Mouse (Mus musculus): ENCODE data around the gene Wdr20. TPM values are rescaled to one million over a fixed set of nuclear protein-coding genes. Genes with fewer than 3 reads are reported as not detected.
"Not testable (repeated sequence)": the region's sequence is repeated elsewhere in the genome, so short reads cannot be mapped to it uniquely, and the experiment has no call there.

Gene Wdr20
- polyA plus RNA-seq, 2 experiments: 20.4 to 27.9 TPM

GRCm38 (mm10) chr12:110716004-110716403, 21.7 kb upstream of the Wdr20 start:
- DNase-seq (ENCODE audit: low spot score): no peak
- TF ChIP-seq POLR2A (IDR thresholded peaks at IDR 0.05; ENCODE audit: borderline replicate concordance, extremely low read depth, insufficient read depth, insufficient read length): no peak
- no peak for ATAC-seq (ENCODE audit: low FRiP score, low read depth)

GRCm38 (mm10) chr12:110725051-110725450, 12.7 kb upstream of the Wdr20 start:
- no peak for TF ChIP-seq POLR2A (IDR thresholded peaks at IDR 0.05; ENCODE audit: borderline replicate concordance, extremely low read depth, insufficient read depth, insufficient read length)
- H3K4me2 ChIP-seq (replicated peaks; ENCODE audit: low read depth, low read length, severe bottlenecking): no peak overlapping the region
- ATAC-seq (ENCODE audit: low FRiP score, low read depth): no peak

More at GRCm38 (mm10) chr12:110716004-110716403, 21.7 kb upstream of the Wdr20 start:
- Histone ChIP-seq H3K27me3 (ENCODE audit: control insufficient read depth, insufficient read depth, low read length) (no peaks in the 10 kb centered on the region), H3K9ac (ENCODE audit: low read depth, low read length, severe bottlenecking) (no peak overlapping the region), H3K9me3 (ENCODE audit: control insufficient read depth, low read length) (no peaks in the 10 kb centered on the region), H3K4me1 (ENCODE audit: control insufficient read depth, insufficient read depth, low read length) (no peaks in the 10 kb centered on the region), H3K27ac (replicated peaks; ENCODE audit: low read depth, low read length) (no peak overlapping the region), H3K4me3 (replicated peaks; ENCODE audit: low read length) (no peak overlapping the region), H3K4me2 (replicated peaks; ENCODE audit: low read depth, low read length, severe bottlenecking) (no peak overlapping the region), H3K36me3 (ENCODE audit: control insufficient read depth, insufficient read depth, low read length) (no peaks in the 10 kb centered on the region)
- 21% methylated on average over 5 of the region's 5 CpGs for WGBS

GRCm38 (mm10) chr12:110725489-110725888, 12.3 kb upstream of the Wdr20 start:
- Histone ChIP-seq H3K4me3 (replicated peaks; ENCODE audit: low read length) (no peak overlapping the region), H3K9ac (ENCODE audit: low read depth, low read length, severe bottlenecking) (no peak overlapping the region), H3K27me3 (ENCODE audit: control insufficient read depth, insufficient read depth, low read length) (no peaks in the 10 kb centered on the region), H3K27ac (replicated peaks; ENCODE audit: low read depth, low read length) (no peak overlapping the region), H3K9me3 (ENCODE audit: control insufficient read depth, low read length) (no peaks in the 10 kb centered on the region), H3K4me1 (ENCODE audit: control insufficient read depth, insufficient read depth, low read length) (no peaks in the 10 kb centered on the region), H3K4me2 (replicated peaks; ENCODE audit: low read depth, low read length, severe bottlenecking) (no peak overlapping the region), H3K36me3 (ENCODE audit: control insufficient read depth, insufficient read depth, low read length) (no peaks in the 10 kb centered on the region)
- DNase-seq (ENCODE audit: low spot score): no peak
- ATAC-seq (ENCODE audit: low FRiP score, low read depth): no peak
- WGBS: 83% methylated on average over 5 of the region's 5 CpGs
- no peak for TF ChIP-seq POLR2A (IDR thresholded peaks at IDR 0.05; ENCODE audit: borderline replicate concordance, extremely low read depth, insufficient read depth, insufficient read length)

More at GRCm38 (mm10) chr12:110725051-110725450, 12.7 kb upstream of the Wdr20 start:
- WGBS: 95% methylated on average over 5 of the region's 5 CpGs
- Histone ChIP-seq H3K9ac (ENCODE audit: low read depth, low read length, severe bottlenecking) (no peak overlapping the region), H3K4me1 (ENCODE audit: control insufficient read depth, insufficient read depth, low read length) (no peaks in the 10 kb centered on the region), H3K27ac (replicated peaks; ENCODE audit: low read depth, low read length) (no peak overlapping the region), H3K27me3 (ENCODE audit: control insufficient read depth, insufficient read depth, low read length) (no peaks in the 10 kb centered on the region), H3K4me3 (replicated peaks; ENCODE audit: low read length) (no peak overlapping the region), H3K9me3 (ENCODE audit: control insufficient read depth, low read length) (no peaks in the 10 kb centered on the region), H3K36me3 (ENCODE audit: control insufficient read depth, insufficient read depth, low read length) (no peaks in the 10 kb centered on the region)
- DNase-seq (ENCODE audit: low spot score): no peak

DNA sequence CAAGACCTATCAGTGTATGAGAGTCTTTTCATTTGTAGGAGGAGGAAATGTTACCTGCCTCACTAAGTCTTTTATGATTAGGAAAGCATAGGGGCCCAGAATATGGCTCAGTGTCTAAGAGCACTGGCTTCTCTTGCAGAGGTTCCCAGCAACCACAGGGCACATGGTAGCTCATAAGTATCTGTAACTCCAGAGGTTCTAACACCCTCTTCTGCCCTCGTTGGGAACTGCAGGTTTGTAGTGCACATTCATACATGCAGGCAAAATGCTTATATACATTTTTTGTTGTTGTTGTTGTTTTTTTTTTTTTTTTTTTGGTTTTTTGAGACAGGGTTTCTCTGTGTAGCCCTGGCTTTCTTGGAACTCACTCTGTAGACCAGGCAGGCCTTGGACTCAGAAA, 11.3 kb upstream of the Wdr20 start:
- no peak overlapping the region for H3K4me3 ChIP-seq (replicated peaks; ENCODE audit: low read length)
- no peak for ATAC-seq (ENCODE audit: low FRiP score, low read depth)
- no peak for DNase-seq (ENCODE audit: low spot score)
- no peaks in the 10 kb centered on the region for H3K4me1 ChIP-seq (ENCODE audit: control insufficient read depth, insufficient read depth, low read length)
- no peak overlapping the region for H3K4me2 ChIP-seq (replicated peaks; ENCODE audit: low read depth, low read length, severe bottlenecking)
- no peaks in the 10 kb centered on the region for H3K27me3 ChIP-seq (ENCODE audit: control insufficient read depth, insufficient read depth, low read length)
- H3K27ac ChIP-seq (replicated peaks; ENCODE audit: low read depth, low read length): no peak overlapping the region
- 52% methylated on average over 1 of the region's 1 CpGs for WGBS
- H3K36me3 ChIP-seq (ENCODE audit: control insufficient read depth, insufficient read depth, low read length): no peaks in the 10 kb centered on the region
- TF ChIP-seq POLR2A (IDR thresholded peaks at IDR 0.05; ENCODE audit: borderline replicate concordance, extremely low read depth, insufficient read depth, insufficient read length): no peak
- H3K9me3 ChIP-seq (ENCODE audit: control insufficient read depth, low read length): no peaks in the 10 kb centered on the region
- H3K9ac ChIP-seq (ENCODE audit: low read depth, low read length, severe bottlenecking): no peak overlapping the region

DNA sequence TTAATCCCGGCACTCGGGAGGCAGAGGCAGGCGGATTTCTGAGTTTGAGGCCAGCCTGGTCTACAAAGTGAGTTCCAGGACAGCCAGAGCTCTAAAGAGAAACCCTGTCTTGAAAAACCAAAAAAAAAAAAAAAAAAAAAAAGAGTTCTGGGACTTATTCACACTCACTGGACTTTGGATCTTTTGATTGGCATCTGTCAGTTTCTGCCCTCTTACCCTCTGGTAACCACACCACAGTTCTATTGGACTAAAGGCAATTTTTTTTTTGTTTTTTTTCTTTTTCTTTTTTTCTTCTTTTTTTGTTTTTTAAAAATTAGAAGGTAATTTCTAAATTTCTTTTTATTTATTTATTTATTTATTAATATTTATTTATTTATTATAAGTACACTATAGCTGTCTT, 4.5 kb upstream of the Wdr20 start:
- not testable (repeated sequence) for ATAC-seq (ENCODE audit: low FRiP score, low read depth); H3K27ac ChIP-seq (replicated peaks; ENCODE audit: low read depth, low read length); H3K9me3 ChIP-seq (ENCODE audit: control insufficient read depth, low read length); H3K9ac ChIP-seq (ENCODE audit: low read depth, low read length, severe bottlenecking); H3K27me3 ChIP-seq (ENCODE audit: control insufficient read depth, insufficient read depth, low read length); H3K4me1 ChIP-seq (ENCODE audit: control insufficient read depth, insufficient read depth, low read length); DNase-seq (ENCODE audit: low spot score); H3K4me3 ChIP-seq (replicated peaks; ENCODE audit: low read length); H3K4me2 ChIP-seq (replicated peaks; ENCODE audit: low read depth, low read length, severe bottlenecking); H3K36me3 ChIP-seq (ENCODE audit: control insufficient read depth, insufficient read depth, low read length)
- WGBS: 96% methylated on average over 3 of the region's 3 CpGs

GRCm38 (mm10) chr12:110736641-110737040, 1.1 kb upstream of the Wdr20 start:
- TF ChIP-seq POLR2A (IDR thresholded peaks at IDR 0.05; ENCODE audit: borderline replicate concordance, extremely low read depth, insufficient read depth, insufficient read length): no peak
- DNase-seq (ENCODE audit: low spot score): peak; percentile 45
- 0 out of 2 replicates have a peak, but pooled peaks cover 2% of the 10 kb centered on the region for H3K36me3 ChIP-seq (ENCODE audit: control insufficient read depth, insufficient read depth, low read length)
- H3K4me3 ChIP-seq (replicated peaks; ENCODE audit: low read length): peak overlapping the region; percentile 98
- no peak overlapping the region for H3K9ac ChIP-seq (ENCODE audit: low read depth, low read length, severe bottlenecking)
- H3K9me3 ChIP-seq (ENCODE audit: control insufficient read depth, low read length): no peaks in the 10 kb centered on the region
- peak overlapping the region; percentile 71 for H3K4me2 ChIP-seq (replicated peaks; ENCODE audit: low read depth, low read length, severe bottlenecking)
- peaks cover 9% of the 10 kb centered on the region for H3K4me1 ChIP-seq (ENCODE audit: control insufficient read depth, insufficient read depth, low read length)
- H3K27ac ChIP-seq (replicated peaks; ENCODE audit: low read depth, low read length): no peak overlapping the region
- no peak for ATAC-seq (ENCODE audit: low FRiP score, low read depth)
- no peaks in the 10 kb centered on the region for H3K27me3 ChIP-seq (ENCODE audit: control insufficient read depth, insufficient read depth, low read length)
- WGBS: 7% methylated on average over 4 of the region's 4 CpGs

Measured in limb, embryonic 14.5 days (tissue).